19 mouse cellular contexts compared by ENCODE assay signal in the genomic region with DNA sequence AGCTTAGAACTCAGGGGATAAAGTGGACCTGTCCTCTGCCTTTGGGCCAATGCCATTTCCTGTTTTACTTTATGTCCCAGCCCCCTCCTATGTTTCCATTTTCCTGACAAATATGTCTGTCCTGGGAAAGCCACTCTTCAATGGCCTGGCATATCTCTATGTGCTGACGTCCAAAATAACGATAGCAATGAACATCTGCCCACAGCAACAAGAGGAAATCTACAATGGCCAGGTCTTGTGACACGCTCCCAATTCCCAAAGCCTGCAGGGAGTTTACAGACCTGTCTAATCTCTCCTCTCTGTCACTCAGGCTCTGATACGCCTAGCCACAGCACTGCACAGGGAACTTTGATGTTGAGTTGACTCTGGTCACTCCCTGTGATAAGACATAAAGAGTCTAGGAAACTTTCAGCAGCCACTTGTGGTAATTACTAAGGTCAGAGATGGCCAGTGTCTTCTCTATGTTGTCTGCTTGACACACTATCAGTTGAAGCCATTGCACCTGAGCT.
A peak's percentile ranks its signal among the peaks of the same experiment; 100 is the strongest.
DNase-seq lines count a peak whose midpoint lies in the region; ATAC-seq and TF ChIP-seq lines count a peak whose summit lies in the region.
"Had no signal": no experiment of that assay in that cellular context is flagged by ENCODE, and none has a peak within 500 bp of the region (broad histone marks: within the 10 kb centered on the region; RNA-seq: fewer than 3 reads in every experiment).

No protein-coding gene starts in this region.

- DNase-seq in heart, postnatal 4 days = no peak
- peak; percentile 12 for DNase-seq in liver, adult 2 months (ENCODE audit: extremely low read depth, low read depth, low spot score)
- no peak for DNase-seq in liver
- DNase-seq in splenic B cell, adult 2 months (ENCODE audit: low read depth, low spot score) = peak; percentile 11
- no peak for DNase-seq in cerebellum, adult 2 months
- DNase-seq: adrenal gland, adult 8-10 months; cerebellum, postnatal 10 days; gastrocnemius, postnatal 14 days; kidney, adult 18-20 months; lung, embryonic 14.5 days; thymus, adult 18-20 months had no signal

- no peaks in the 10 kb centered on the region for H3K9me3 ChIP-seq in heart, embryonic 12.5 days (replicated peaks)
- H3K9me3 ChIP-seq: embryonic facial prominence, embryonic 13.5 days; limb, embryonic 15.5 days; midbrain, embryonic 13.5 days; neural tube, embryonic 13.5 days had no signal

- peaks cover 20% of the 10 kb centered on the region for H3K4me1 ChIP-seq in heart, embryonic 12.5 days (replicated peaks)
- no peaks in the 10 kb centered on the region; the same call in 1 of the 2 replicates for H3K4me1 ChIP-seq in liver, adult 2 months (ENCODE audit: control insufficient read depth, insufficient read depth, low read length)
- H3K4me1 ChIP-seq in brown adipose tissue, adult 24 weeks (ENCODE audit: control insufficient read depth, insufficient read depth, insufficient read length, low read length) = peaks cover 9% of the 10 kb centered on the region
- no peaks in the 10 kb centered on the region for H3K4me1 ChIP-seq in cerebellum, adult 2 months (ENCODE audit: control insufficient read depth, insufficient read depth, low read length)
- H3K4me1 ChIP-seq: midbrain, embryonic 13.5 days; neural tube, embryonic 13.5 days had no signal

- peak; percentile 79 for ATAC-seq in heart, embryonic 12.5 days (ENCODE audit: insufficient number of reproducible peaks, low FRiP score)
- ATAC-seq: forebrain, embryonic 14.5 days; midbrain, embryonic 13.5 days; Patski had no signal

- peaks cover 19% of the 10 kb centered on the region for H3K36me3 ChIP-seq in heart, embryonic 12.5 days
- no peaks in the 10 kb centered on the region; the same call in 1 of the 2 replicates for H3K36me3 ChIP-seq in liver, adult 2 months (ENCODE audit: control insufficient read depth, insufficient read depth, low read length)
- H3K36me3 ChIP-seq in splenic B cell, adult 2 months (ENCODE audit: control insufficient read depth, insufficient read depth, low read length, poor library complexity, severe bottlenecking) = peaks cover 8% of the 10 kb centered on the region; the same call in 1 of the 2 replicates
- H3K36me3 ChIP-seq: midbrain, embryonic 13.5 days; neural tube, embryonic 13.5 days had no signal

- H3K4me2 ChIP-seq in heart, embryonic 12.5 days = no peak overlapping the region
- H3K4me2 ChIP-seq: embryonic facial prominence, embryonic 13.5 days; limb, embryonic 15.5 days; lung, embryonic 14.5 days; midbrain, embryonic 13.5 days; neural tube, embryonic 13.5 days had no signal

- TF ChIP-seq POLR2A in liver, adult 2 months (IDR thresholded peaks at IDR 0.05; ENCODE audit: extremely low read depth, insufficient read depth, low read length) = no peak
- TF ChIP-seq POLR2A in cerebellum, adult 2 months (IDR thresholded peaks at IDR 0.05; ENCODE audit: borderline replicate concordance, insufficient read depth, low read length) = no peak

- H3K27ac ChIP-seq in heart, embryonic 12.5 days (ENCODE audit: poor library complexity, severe bottlenecking) = peak overlapping the region; percentile 55
- no peak overlapping the region for H3K27ac ChIP-seq in liver, adult 2 months (replicated peaks; ENCODE audit: insufficient read depth, low read depth, low read length)
- 0 out of 2 replicates have a peak overlapping the region, but pooled peaks have one; percentile 15 for H3K27ac ChIP-seq in brown adipose tissue, adult 24 weeks (replicated peaks; ENCODE audit: low read depth, low read length)
- H3K27ac ChIP-seq in cerebellum, adult 2 months (ENCODE audit: insufficient read depth, low read length) = no peak overlapping the region
- H3K27ac ChIP-seq: embryonic facial prominence, embryonic 13.5 days; limb, embryonic 15.5 days; midbrain, embryonic 13.5 days; neural tube, embryonic 13.5 days had no signal

- no peak for TF ChIP-seq CTCF in liver, adult 2 months (IDR thresholded peaks at IDR 0.05; ENCODE audit: low read depth, low read length)
- TF ChIP-seq CTCF in cerebellum, adult 2 months (IDR thresholded peaks at IDR 0.05; ENCODE audit: borderline replicate concordance, insufficient read depth, low read depth, low read length) = no peak

- no peak overlapping the region for H3K4me3 ChIP-seq in heart, embryonic 12.5 days
- H3K4me3 ChIP-seq in liver, adult 2 months (ENCODE audit: insufficient read depth, low read depth, low read length) = no peak overlapping the region
- no peak overlapping the region for H3K4me3 ChIP-seq in brown adipose tissue, adult 24 weeks (ENCODE audit: insufficient read depth, low read depth, low read length)
- H3K4me3 ChIP-seq in cerebellum, adult 2 months (replicated peaks; ENCODE audit: insufficient read depth, low read depth, low read length) = no peak overlapping the region
- H3K4me3 ChIP-seq: embryonic facial prominence, embryonic 13.5 days; limb, embryonic 15.5 days; midbrain, embryonic 13.5 days; neural tube, embryonic 13.5 days had no signal

- H3K27me3 ChIP-seq in heart, embryonic 12.5 days (replicated peaks) = no peaks in the 10 kb centered on the region; the same call in 1 of the 2 replicates
- no peaks in the 10 kb centered on the region for H3K27me3 ChIP-seq in liver, adult 2 months (ENCODE audit: control insufficient read depth, insufficient read depth, low read length)
- no peaks in the 10 kb centered on the region for H3K27me3 ChIP-seq in splenic B cell, adult 2 months (ENCODE audit: control insufficient read depth, insufficient read depth, low read length, poor library complexity, severe bottlenecking)
- no peaks in the 10 kb centered on the region for H3K27me3 ChIP-seq in cerebellum, adult 2 months (ENCODE audit: control insufficient read depth, insufficient read depth, low read length)
- H3K27me3 ChIP-seq: embryonic facial prominence, embryonic 13.5 days; limb, embryonic 15.5 days; midbrain, embryonic 13.5 days; neural tube, embryonic 13.5 days; Patski had no signal

- WGBS in heart, embryonic 12.5 days = 5% methylated on average over 4 of the region's 4 CpGs
- WGBS in liver, adult 2 months = 26% methylated on average over 4 of the region's 4 CpGs
- 87% methylated on average over 4 of the region's 4 CpGs for WGBS in cerebellum, adult 2 months

- H3K79me2 ChIP-seq in liver, adult 2 months (ENCODE audit: control insufficient read depth, insufficient read depth, low read length) = no peaks in the 10 kb centered on the region

- H3K9ac ChIP-seq in heart, embryonic 12.5 days = no peak overlapping the region
- no peak overlapping the region for H3K9ac ChIP-seq in liver, adult 2 months (ENCODE audit: low read depth, low read length)
- H3K9ac ChIP-seq: embryonic facial prominence, embryonic 13.5 days; limb, embryonic 15.5 days; lung, embryonic 14.5 days; midbrain, embryonic 13.5 days; neural tube, embryonic 13.5 days had no signal

Comparison
In these comparisons a context has a peak if more than half of its experiments do, and no peak if none do; other contexts are left out.
1. DNase-seq: peak in liver, adult 2 months (single experiment) and splenic B cell, adult 2 months (single experiment); none in heart, postnatal 4 days (single experiment), liver (single experiment) and cerebellum, adult 2 months (0 of 2).
2. H3K27ac ChIP-seq: peak in heart, embryonic 12.5 days (single experiment) and brown adipose tissue, adult 24 weeks (single experiment); none in liver, adult 2 months (single experiment) and cerebellum, adult 2 months (single experiment).